Mouse (Mus musculus): ENCODE measurements around the gene Hcrtr1. TPM values are rescaled to one million over a fixed set of nuclear protein-coding genes. Genes with fewer than 3 reads are reported as not detected.
A peak's percentile ranks its signal among the peaks of the same experiment; 100 is the strongest.

Gene Hcrtr1
- polyA plus RNA-seq, 1 experiment from 2014 or later, result 0.34 TPM

- H3K4me3 ChIP-seq (ENCODE audit: low read length), result no peak overlapping the region
- no peaks in the 10 kb centered on the region for H3K36me3 ChIP-seq (ENCODE audit: control insufficient read depth, insufficient read depth, low read length)
- H3K27me3 ChIP-seq (replicated peaks; ENCODE audit: control insufficient read depth, insufficient read depth, low read length), result no peaks in the 10 kb centered on the region
- H3K9me3 ChIP-seq (ENCODE audit: control insufficient read depth, low read length), result peaks cover 3% of the 10 kb centered on the region; the same call in 1 of the 2 replicates
- 48% methylated on average over 8 of the region's 8 CpGs for WGBS
- peaks cover 27% of the 10 kb centered on the region for H3K4me1 ChIP-seq (ENCODE audit: control insufficient read depth, insufficient read depth, low read length)
- no peak overlapping the region for H3K27ac ChIP-seq (ENCODE audit: low read length)
- no peak overlapping the region; the same call in 1 of the 2 replicates for H3K4me2 ChIP-seq (ENCODE audit: low read depth, low read length)
- H3K9ac ChIP-seq (ENCODE audit: low read depth, low read length), result no peak overlapping the region
- no peak for ATAC-seq
Observed at GRCm38 (mm10) chr4:130101183-130101582, 38.0 kb downstream of the Hcrtr1 start.

DNA sequence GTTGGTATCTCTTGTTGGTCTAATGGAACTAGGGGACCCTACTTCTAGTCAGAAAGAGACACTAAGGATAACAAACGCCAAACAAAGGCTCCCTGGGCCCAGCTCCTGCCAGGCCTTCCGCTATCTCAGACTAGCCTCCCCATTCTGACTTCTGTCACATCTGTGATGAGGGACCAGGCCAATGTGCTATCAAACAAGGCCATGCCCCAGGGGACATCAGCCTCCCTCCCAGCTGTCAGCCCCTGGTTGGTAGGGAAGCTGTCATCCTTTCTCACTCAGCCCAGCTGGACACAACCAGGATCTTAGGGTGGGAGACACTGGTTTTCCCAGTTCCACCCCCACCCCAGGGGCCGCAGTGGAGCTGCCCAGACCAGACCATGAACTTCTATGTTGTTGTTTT is 44.0 kb downstream of the Hcrtr1 start:
- no peak overlapping the region for H3K9ac ChIP-seq (ENCODE audit: low read depth, low read length)
- ATAC-seq, result no peak
- 0 out of 2 replicates have a peak, but pooled peaks cover 10% of the 10 kb centered on the region for H3K4me1 ChIP-seq (ENCODE audit: control insufficient read depth, insufficient read depth, low read length)
- no peak overlapping the region for H3K27ac ChIP-seq (ENCODE audit: low read length)
- H3K4me3 ChIP-seq (ENCODE audit: low read length), result no peak overlapping the region
- H3K9me3 ChIP-seq (ENCODE audit: control insufficient read depth, low read length), result no peaks in the 10 kb centered on the region
- no peak overlapping the region for H3K4me2 ChIP-seq (ENCODE audit: low read depth, low read length)
- 70% methylated on average over 3 of the region's 3 CpGs for WGBS
- no peaks in the 10 kb centered on the region for H3K27me3 ChIP-seq (replicated peaks; ENCODE audit: control insufficient read depth, insufficient read depth, low read length)
- no peaks in the 10 kb centered on the region for H3K36me3 ChIP-seq (ENCODE audit: control insufficient read depth, insufficient read depth, low read length)

- no peaks in the 10 kb centered on the region for H3K27me3 ChIP-seq (replicated peaks; ENCODE audit: control insufficient read depth, insufficient read depth, low read length)
- no peak overlapping the region for H3K27ac ChIP-seq (ENCODE audit: low read length)
- no peak overlapping the region for H3K4me2 ChIP-seq (ENCODE audit: low read depth, low read length)
- ATAC-seq, result peak; percentile 58; the same call in 1 of the 2 replicates
- H3K9ac ChIP-seq (ENCODE audit: low read depth, low read length), result no peak overlapping the region; the same call in 1 of the 2 replicates
- H3K9me3 ChIP-seq (ENCODE audit: control insufficient read depth, low read length), result no peaks in the 10 kb centered on the region
- no peak overlapping the region for H3K4me3 ChIP-seq (ENCODE audit: low read length)
- H3K4me1 ChIP-seq (ENCODE audit: control insufficient read depth, insufficient read depth, low read length), result no peaks in the 10 kb centered on the region
- H3K36me3 ChIP-seq (ENCODE audit: control insufficient read depth, insufficient read depth, low read length), result no peaks in the 10 kb centered on the region
- WGBS, result 16% methylated on average over 7 of the region's 7 CpGs
Observed at GRCm38 (mm10) chr4:130087293-130087692, 51.9 kb downstream of the Hcrtr1 start.

- Histone ChIP-seq H3K4me1 (ENCODE audit: control insufficient read depth, insufficient read depth, low read length) (no peaks in the 10 kb centered on the region), H3K27ac (ENCODE audit: low read length) (no peak overlapping the region), H3K36me3 (ENCODE audit: control insufficient read depth, insufficient read depth, low read length) (no peaks in the 10 kb centered on the region), H3K27me3 (replicated peaks; ENCODE audit: control insufficient read depth, insufficient read depth, low read length) (no peaks in the 10 kb centered on the region), H3K4me2 (ENCODE audit: low read depth, low read length) (no peak overlapping the region), H3K9me3 (ENCODE audit: control insufficient read depth, low read length) (no peaks in the 10 kb centered on the region), H3K9ac (ENCODE audit: low read depth, low read length) (peak overlapping the region; percentile 10; the same call in 1 of the 2 replicates), H3K4me3 (ENCODE audit: low read length) (no peak overlapping the region)
- ATAC-seq, result no peak
- 75% methylated on average over 12 of the region's 12 CpGs for WGBS
Observed at GRCm38 (mm10) chr4:130085246-130085820, 53.8 kb downstream of the Hcrtr1 start.

DNA sequence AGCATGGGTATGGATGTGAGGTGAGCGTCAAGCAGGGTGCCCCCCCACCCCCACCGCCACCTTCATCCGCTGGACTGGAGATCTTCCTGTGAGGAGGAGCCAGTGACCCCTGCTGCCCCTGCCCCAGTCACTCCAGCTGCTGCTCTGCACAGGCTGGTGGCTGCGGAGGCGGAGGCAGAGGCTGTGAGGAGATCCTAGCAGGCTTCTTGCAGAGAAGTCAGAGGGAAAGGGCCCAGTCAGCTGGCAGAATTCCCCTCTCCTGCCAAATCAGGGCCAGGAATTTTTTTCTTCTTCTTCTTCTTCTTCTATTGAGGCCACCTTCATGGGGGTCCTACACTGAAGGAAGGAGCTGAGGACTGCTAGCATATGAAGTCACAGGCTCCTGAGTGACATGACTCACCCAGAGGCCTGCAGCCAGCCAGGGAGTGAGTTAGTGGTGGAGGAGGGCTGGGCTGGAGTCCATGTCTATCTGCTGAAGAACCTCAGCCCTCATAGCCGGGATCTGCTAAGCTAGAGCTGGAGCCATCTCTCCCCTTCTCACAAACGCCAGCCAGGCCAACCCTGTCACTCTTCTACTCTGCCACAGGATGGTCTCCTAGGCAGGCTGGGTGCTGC is 54.7 kb downstream of the Hcrtr1 start:
- 50% methylated on average over 7 of the region's 7 CpGs for WGBS
- Histone ChIP-seq H3K9me3 (ENCODE audit: control insufficient read depth, low read length) (no peaks in the 10 kb centered on the region), H3K4me1 (ENCODE audit: control insufficient read depth, insufficient read depth, low read length) (no peaks in the 10 kb centered on the region), H3K4me3 (ENCODE audit: low read length) (no peak overlapping the region), H3K36me3 (ENCODE audit: control insufficient read depth, insufficient read depth, low read length) (no peaks in the 10 kb centered on the region), H3K27me3 (replicated peaks; ENCODE audit: control insufficient read depth, insufficient read depth, low read length) (no peaks in the 10 kb centered on the region), H3K9ac (ENCODE audit: low read depth, low read length) (no peak overlapping the region), H3K27ac (ENCODE audit: low read length) (no peak overlapping the region), H3K4me2 (ENCODE audit: low read depth, low read length) (no peak overlapping the region)
- no peak for ATAC-seq

DNA sequence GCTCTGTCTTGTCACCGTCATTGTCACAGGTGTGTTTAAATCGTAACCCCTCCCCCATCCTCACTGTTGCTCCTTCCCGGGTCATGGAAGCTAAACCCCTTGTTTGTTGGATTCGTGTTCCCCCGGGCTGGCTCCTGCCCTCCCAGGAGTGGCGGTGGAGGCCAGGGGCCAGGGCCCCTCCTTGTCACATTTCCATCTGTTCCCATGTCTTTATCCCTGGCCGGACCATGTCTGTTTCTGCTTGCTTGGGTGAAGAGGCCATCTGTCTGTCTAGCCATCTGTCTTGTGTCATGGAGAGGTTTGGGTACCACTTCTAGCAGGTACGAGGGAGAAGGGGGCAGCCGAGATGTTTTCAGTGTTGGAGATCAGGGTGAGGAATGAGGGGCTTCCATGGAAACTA is 56.9 kb downstream of the Hcrtr1 start:
- ATAC-seq, result no peak
- Histone ChIP-seq H3K9ac (ENCODE audit: low read depth, low read length) (no peak overlapping the region), H3K36me3 (ENCODE audit: control insufficient read depth, insufficient read depth, low read length) (no peaks in the 10 kb centered on the region), H3K27me3 (replicated peaks; ENCODE audit: control insufficient read depth, insufficient read depth, low read length) (no peaks in the 10 kb centered on the region; the same call in 1 of the 2 replicates), H3K9me3 (ENCODE audit: control insufficient read depth, low read length) (no peaks in the 10 kb centered on the region), H3K4me2 (ENCODE audit: low read depth, low read length) (no peak overlapping the region), H3K4me1 (ENCODE audit: control insufficient read depth, insufficient read depth, low read length) (no peaks in the 10 kb centered on the region), H3K27ac (ENCODE audit: low read length) (no peak overlapping the region), H3K4me3 (ENCODE audit: low read length) (no peak overlapping the region)
- 45% methylated on average over 9 of the region's 9 CpGs for WGBS

DNA sequence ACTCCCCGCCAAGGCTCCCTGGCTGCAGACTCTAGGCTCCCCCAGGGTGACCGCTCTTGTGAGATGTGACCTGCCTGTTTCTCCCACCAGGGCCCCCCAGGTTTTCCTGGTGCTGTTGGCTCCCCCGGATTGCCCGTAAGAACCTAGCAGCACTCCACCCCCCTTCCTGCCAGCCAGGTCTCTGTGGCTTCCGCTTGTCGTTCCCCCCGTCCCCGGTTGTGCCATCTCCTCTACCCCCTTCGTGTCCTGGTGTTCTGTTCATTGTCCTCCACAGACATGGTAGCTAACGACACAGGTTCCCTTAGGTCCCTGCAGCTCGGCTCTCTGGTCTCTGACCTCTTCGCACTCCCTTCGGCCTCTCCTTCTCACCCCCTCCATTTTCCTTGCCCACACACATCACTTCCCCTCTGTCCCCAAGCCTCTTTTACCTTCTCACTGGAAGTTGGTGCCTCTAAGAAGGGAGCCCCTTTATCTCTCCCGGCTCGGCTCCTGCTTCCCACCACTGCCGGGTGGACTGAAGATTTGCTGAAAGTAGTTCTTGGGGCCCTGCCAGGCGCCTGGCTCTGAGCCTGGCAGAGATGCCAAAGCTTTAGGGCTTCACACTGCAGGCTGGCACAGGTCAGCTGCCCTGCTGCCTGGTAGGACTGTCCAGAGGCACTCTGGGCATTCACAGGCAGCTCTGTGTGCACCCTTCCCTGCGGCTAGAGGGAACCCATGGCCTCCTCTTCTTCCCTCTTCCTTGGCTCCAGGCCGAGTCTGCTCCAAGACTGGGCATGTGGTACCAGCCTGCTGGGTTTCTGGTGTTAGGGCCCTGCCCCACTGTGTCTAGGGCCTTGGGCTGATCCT is 57.6 kb downstream of the Hcrtr1 start:
- no peaks in the 10 kb centered on the region for H3K36me3 ChIP-seq (ENCODE audit: control insufficient read depth, insufficient read depth, low read length)
- WGBS, result 69% methylated on average over 19 of the region's 19 CpGs
- no peak for ATAC-seq

More for the DNA sequence above, 57.6 kb downstream of the Hcrtr1 start:
- no peaks in the 10 kb centered on the region for H3K9me3 ChIP-seq (ENCODE audit: control insufficient read depth, low read length)
- no peak overlapping the region for H3K27ac ChIP-seq (ENCODE audit: low read length)
- no peak overlapping the region for H3K4me2 ChIP-seq (ENCODE audit: low read depth, low read length)
- H3K4me1 ChIP-seq (ENCODE audit: control insufficient read depth, insufficient read depth, low read length), result no peaks in the 10 kb centered on the region
- H3K27me3 ChIP-seq (replicated peaks; ENCODE audit: control insufficient read depth, insufficient read depth, low read length), result no peaks in the 10 kb centered on the region; the same call in 1 of the 2 replicates
- no peak overlapping the region for H3K9ac ChIP-seq (ENCODE audit: low read depth, low read length)
- H3K4me3 ChIP-seq (ENCODE audit: low read length), result no peak overlapping the region

Other genes starting within 250 kb of the Hcrtr1 start
- 0.04 TPM in 1 of 2 replicates, not detected in the other for gene Spocd1, start 210.1 kb downstream of the Hcrtr1 start, polyA plus RNA-seq (2015; fragmentation: Nextera tagmentation; extraction: Ambion mirVana)
- gene Adgrb2, start 154.5 kb downstream of the Hcrtr1 start, polyA plus RNA-seq (2015; fragmentation: Nextera tagmentation; extraction: Ambion mirVana), result 0.99 and 1.0 TPM in 2 replicates
- gene Col16a1, start 91.5 kb downstream of the Hcrtr1 start, polyA plus RNA-seq (2015; fragmentation: Nextera tagmentation; extraction: Ambion mirVana), result 36.3 and 45.1 TPM in 2 replicates
- gene Pef1, start 36.8 kb downstream of the Hcrtr1 start, polyA plus RNA-seq (2015; fragmentation: Nextera tagmentation; extraction: Ambion mirVana), result 81.6 and 81.7 TPM in 2 replicates
- gene Tinagl1, start 35.8 kb upstream of the Hcrtr1 start, polyA plus RNA-seq (2015; fragmentation: Nextera tagmentation; extraction: Ambion mirVana), result 78.3 and 80.3 TPM in 2 replicates
- not detected in 2 replicates for gene Gm853, start 83.0 kb upstream of the Hcrtr1 start, polyA plus RNA-seq (2015; fragmentation: Nextera tagmentation; extraction: Ambion mirVana)
- gene Serinc2, start 139.8 kb upstream of the Hcrtr1 start, polyA plus RNA-seq (2015; fragmentation: Nextera tagmentation; extraction: Ambion mirVana), result 20.6 and 22.8 TPM in 2 replicates
- 4.0 and 4.5 TPM in 2 replicates for gene Fabp3, start 169.2 kb upstream of the Hcrtr1 start, polyA plus RNA-seq (2015; fragmentation: Nextera tagmentation; extraction: Ambion mirVana)
- not detected in 2 replicates for gene Gm10570, start 169.3 kb upstream of the Hcrtr1 start, polyA plus RNA-seq (2015; fragmentation: Nextera tagmentation; extraction: Ambion mirVana)
- 56.3 and 59.7 TPM in 2 replicates for gene Zcchc17, start 220.6 kb upstream of the Hcrtr1 start, polyA plus RNA-seq (2015; fragmentation: Nextera tagmentation; extraction: Ambion mirVana)
- 108 and 118 TPM in 2 replicates for gene Snrnp40, start 220.8 kb upstream of the Hcrtr1 start, polyA plus RNA-seq (2015; fragmentation: Nextera tagmentation; extraction: Ambion mirVana)